8 mouse cellular contexts compared by ENCODE assay signal in the genomic region with DNA sequence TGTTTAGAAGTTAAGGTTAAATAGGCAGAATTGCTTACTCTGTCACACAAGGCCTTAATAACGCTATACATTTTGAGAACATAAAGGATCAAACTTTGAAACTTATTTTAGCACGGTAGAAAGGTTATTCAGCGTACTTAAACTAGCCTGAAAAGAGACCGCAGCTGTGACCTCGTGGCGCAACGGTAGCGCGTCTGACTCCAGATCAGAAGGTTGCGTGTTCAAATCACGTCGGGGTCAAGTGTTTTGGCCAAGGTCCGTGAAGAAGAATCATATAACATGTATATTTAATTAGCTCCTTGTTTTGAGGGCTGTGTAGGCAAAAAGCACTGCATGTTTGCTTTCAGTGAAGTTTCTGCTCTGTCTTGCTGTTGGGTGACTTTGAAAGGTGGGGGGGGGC. TPM values are rescaled to one million over a fixed set of nuclear protein-coding genes. Genes with fewer than 3 reads are reported as not detected.
A peak's percentile ranks its signal among the peaks of the same experiment; 100 is the strongest.
DNase-seq lines count a peak whose midpoint lies in the region; ATAC-seq and TF ChIP-seq lines count a peak whose summit lies in the region.

No protein-coding gene starts in this region.

- H3K4me2 ChIP-seq in kidney, postnatal 0 days (ENCODE audit: low read length), result peak overlapping the region; percentile 39; the same call in 1 of the 2 replicates
- H3K4me2 ChIP-seq in heart, postnatal 0 days (ENCODE audit: low read depth, low read length), result peak overlapping the region; percentile 45; the same call in 1 of the 2 replicates
- H3K4me2 ChIP-seq in liver, embryonic 15.5 days, result peak overlapping the region; percentile 76

- no peak for ATAC-seq in kidney, postnatal 0 days (replicated peaks; ENCODE audit: low FRiP score, low read depth)
- no peak for ATAC-seq in heart, postnatal 0 days (ENCODE audit: insufficient read depth, low read depth)
- peak; percentile 58 for ATAC-seq in liver, embryonic 15.5 days (ENCODE audit: insufficient read depth)
- ATAC-seq in erythroid progenitor cell, adult 5-6 weeks (replicated peaks; ENCODE audit: low FRiP score, poor library complexity, severe bottlenecking), result no peak

- no peak for TF ChIP-seq CTCF in kidney, postnatal 0 days (IDR thresholded peaks at IDR 0.05; ENCODE audit: low read depth)
- TF ChIP-seq CTCF in kidney, adult 2 months (conservative IDR thresholded peaks at IDR 0.05; ENCODE audit: insufficient read depth, insufficient read length, low read depth, low read length), result no peak
- TF ChIP-seq CTCF in heart, postnatal 0 days (IDR thresholded peaks at IDR 0.05; ENCODE audit: low read depth), result no peak

- H3K9me3 ChIP-seq in kidney, postnatal 0 days (replicated peaks; ENCODE audit: low read length), result no peaks in the 10 kb centered on the region
- no peaks in the 10 kb centered on the region for H3K9me3 ChIP-seq in heart, postnatal 0 days (replicated peaks; ENCODE audit: control insufficient read depth, low read length)
- H3K9me3 ChIP-seq in liver, embryonic 15.5 days (replicated peaks), result no peaks in the 10 kb centered on the region

- no peaks in the 10 kb centered on the region for H3K36me3 ChIP-seq in kidney, postnatal 0 days (ENCODE audit: insufficient read depth, low read length)
- no peaks in the 10 kb centered on the region for H3K36me3 ChIP-seq in kidney, adult 2 months (ENCODE audit: control insufficient read depth, insufficient read depth, low read length)
- no peaks in the 10 kb centered on the region for H3K36me3 ChIP-seq in heart, postnatal 0 days (replicated peaks; ENCODE audit: control insufficient read depth, insufficient read depth, low read length)
- H3K36me3 ChIP-seq in liver, embryonic 15.5 days (replicated peaks), result no peaks in the 10 kb centered on the region

- H3K27me3 ChIP-seq in kidney, postnatal 0 days (ENCODE audit: insufficient read depth, low read length), result no peaks in the 10 kb centered on the region
- no peaks in the 10 kb centered on the region for H3K27me3 ChIP-seq in kidney, adult 2 months (replicated peaks; ENCODE audit: control insufficient read depth, insufficient read depth, low read length)
- H3K27me3 ChIP-seq in heart, postnatal 0 days (ENCODE audit: control insufficient read depth, insufficient read depth, low read length), result no peaks in the 10 kb centered on the region
- no peaks in the 10 kb centered on the region for H3K27me3 ChIP-seq in liver, embryonic 15.5 days

- no peak overlapping the region for H3K9ac ChIP-seq in kidney, postnatal 0 days (ENCODE audit: low read depth, low read length)
- no peak overlapping the region for H3K9ac ChIP-seq in heart, postnatal 0 days (replicated peaks; ENCODE audit: low read depth, low read length)
- peak overlapping the region; percentile 64 for H3K9ac ChIP-seq in liver, embryonic 15.5 days

- no peaks in the 10 kb centered on the region for H3K4me1 ChIP-seq in kidney, postnatal 0 days (replicated peaks; ENCODE audit: insufficient read depth, low read length)
- no peaks in the 10 kb centered on the region for H3K4me1 ChIP-seq in kidney, adult 2 months (ENCODE audit: control insufficient read depth, insufficient read depth, low read length)
- H3K4me1 ChIP-seq in heart, postnatal 0 days (ENCODE audit: control insufficient read depth, insufficient read depth), result 0 out of 2 replicates have a peak, but pooled peaks cover 14% of the 10 kb centered on the region
- peaks cover 56% of the 10 kb centered on the region for H3K4me1 ChIP-seq in liver, embryonic 15.5 days (replicated peaks)

- no peak overlapping the region for H3K27ac ChIP-seq in kidney, postnatal 0 days
- no peak overlapping the region for H3K27ac ChIP-seq in kidney, adult 2 months (ENCODE audit: insufficient read depth, low read depth, low read length)
- no peak overlapping the region for H3K27ac ChIP-seq in heart, postnatal 0 days (ENCODE audit: low read depth)
- H3K27ac ChIP-seq in liver, embryonic 15.5 days (replicated peaks), result 0 out of 2 replicates have a peak overlapping the region, but pooled peaks have one; percentile 31

- H3K4me3 ChIP-seq in kidney, postnatal 0 days (replicated peaks; ENCODE audit: low read depth, low read length), result 0 out of 2 replicates have a peak overlapping the region, but pooled peaks have one; percentile 7
- H3K4me3 ChIP-seq in kidney, adult 2 months (ENCODE audit: insufficient read depth, low read depth, low read length), result no peak overlapping the region
- no peak overlapping the region; the same call in 1 of the 2 replicates for H3K4me3 ChIP-seq in heart, postnatal 0 days (ENCODE audit: low read depth, low read length)
- H3K4me3 ChIP-seq in liver, embryonic 15.5 days (replicated peaks), result peak overlapping the region; percentile 55

- TF ChIP-seq POLR2A in kidney, adult 2 months (IDR thresholded peaks at IDR 0.05; ENCODE audit: low read depth, low read length), result no peak

- no peak for DNase-seq in kidney, postnatal 0 days (ENCODE audit: low spot score)
- DNase-seq in kidney, adult 2 months, result no peak
- peak; percentile 74 for DNase-seq in adrenal gland, adult 2 months
- DNase-seq in heart, postnatal 0 days (ENCODE audit: low spot score), result no peak
- DNase-seq in spleen, adult 12 weeks (ENCODE audit: low spot score), result peak; percentile 44
- no peak for DNase-seq in left cerebral cortex, adult 9 months (ENCODE audit: low spot score in 2 of 2)

- WGBS in kidney, postnatal 0 days, result 14% methylated on average over 13 of the region's 13 CpGs
- WGBS in kidney, adult 2 months, result 57% methylated on average over 13 of the region's 13 CpGs
- WGBS in heart, postnatal 0 days, result 22% methylated on average over 13 of the region's 13 CpGs
- WGBS in liver, embryonic 15.5 days (ENCODE audit: insufficient replicate concordance), result under 1% methylated on average over 13 of the region's 13 CpGs

- TF ChIP-seq EP300 in heart, postnatal 0 days (IDR thresholded peaks at IDR 0.05; ENCODE audit: low read depth), result no peak

RNA-seq across cellular contexts. Expression of a gene that starts 17.7 kb away (rescaled TPM):
- polyA plus RNA-seq in kidney, postnatal 0 days (2015; fragmentation: Nextera tagmentation; extraction: Ambion mirVana), result 0.13 and 0.28 TPM in 2 replicates
- not detected in 2 replicates for polyA plus RNA-seq in kidney, adult 2 months (2012; rRNA removed)
- total RNA-seq in adrenal gland, adult 2 months (2021), result not detected
- not detected in 2 replicates for polyA plus RNA-seq in adrenal gland, adult 2 months (2012; rRNA removed)
- not detected in 2 replicates for total RNA-seq in heart, postnatal 0 days (2014; rRNA removed; ENCODE audit: low replicate concordance)
- polyA plus RNA-seq in heart, postnatal 0 days (2015; fragmentation: Nextera tagmentation; extraction: Ambion mirVana), result 0.04 and 0.15 TPM in 2 replicates
- polyA plus RNA-seq in liver, embryonic 15.5 days (2015; fragmentation: Nextera tagmentation; extraction: Ambion mirVana), result not detected in 2 replicates
- total RNA-seq in erythroid progenitor cell, adult 5-6 weeks (2015; ENCODE audit: low replicate concordance), result not detected in 2 replicates
- not detected in 2 replicates for total RNA-seq in erythroid progenitor cell, adult 5-6 weeks (2017; ENCODE audit: low replicate concordance)

RNA-seq across cellular contexts. Expression of a gene that starts 24.5 kb away (rescaled TPM):
- 7.6 and 8.3 TPM in 2 replicates for polyA plus RNA-seq in kidney, postnatal 0 days (2015; fragmentation: Nextera tagmentation; extraction: Ambion mirVana)
- 44.7 and 57.5 TPM in 2 replicates for polyA plus RNA-seq in kidney, adult 2 months (2012; rRNA removed)
- total RNA-seq in adrenal gland, adult 2 months (2021), result 100 to 1,000 TPM; 338 to 400 TPM
- 20.2 and 33.8 TPM in 2 replicates for polyA plus RNA-seq in adrenal gland, adult 2 months (2012; rRNA removed)
- total RNA-seq in heart, postnatal 0 days (2014; rRNA removed; ENCODE audit: low replicate concordance), result 3,824 and 4,565 TPM in 2 replicates
- polyA plus RNA-seq in heart, postnatal 0 days (2015; fragmentation: Nextera tagmentation; extraction: Ambion mirVana), result 30.4 and 37.5 TPM in 2 replicates
- 4.6 and 7.0 TPM in 2 replicates for polyA plus RNA-seq in liver, embryonic 15.5 days (2015; fragmentation: Nextera tagmentation; extraction: Ambion mirVana)
- 323 and 492 TPM in 2 replicates for total RNA-seq in erythroid progenitor cell, adult 5-6 weeks (2015; ENCODE audit: low replicate concordance)
- total RNA-seq in erythroid progenitor cell, adult 5-6 weeks (2017; ENCODE audit: low replicate concordance), result 3,110 and 3,215 TPM in 2 replicates

RNA-seq across cellular contexts. Expression of a gene that starts 27.4 kb away (rescaled TPM):
- 3.3 and 4.9 TPM in 2 replicates for polyA plus RNA-seq in kidney, postnatal 0 days (2015; fragmentation: Nextera tagmentation; extraction: Ambion mirVana)
- 4.3 and 8.0 TPM in 2 replicates for polyA plus RNA-seq in kidney, adult 2 months (2012; rRNA removed)
- total RNA-seq in adrenal gland, adult 2 months (2021), result 10 to 100 TPM; 17.9 to 20.0 TPM
- polyA plus RNA-seq in adrenal gland, adult 2 months (2012; rRNA removed), result 24.9 and 66.0 TPM in 2 replicates
- total RNA-seq in heart, postnatal 0 days (2014; rRNA removed; ENCODE audit: low replicate concordance), result 369 and 922 TPM in 2 replicates
- polyA plus RNA-seq in heart, postnatal 0 days (2015; fragmentation: Nextera tagmentation; extraction: Ambion mirVana), result 1.3 and 2.6 TPM in 2 replicates
- polyA plus RNA-seq in liver, embryonic 15.5 days (2015; fragmentation: Nextera tagmentation; extraction: Ambion mirVana), result 8.3 and 9.7 TPM in 2 replicates
- 180 and 320 TPM in 2 replicates for total RNA-seq in erythroid progenitor cell, adult 5-6 weeks (2015; ENCODE audit: low replicate concordance)
- 7,936 and 7,993 TPM in 2 replicates for total RNA-seq in erythroid progenitor cell, adult 5-6 weeks (2017; ENCODE audit: low replicate concordance)

RNA-seq across cellular contexts. Expression of a gene that starts 28.9 kb away (rescaled TPM):
- polyA plus RNA-seq in kidney, postnatal 0 days (2015; fragmentation: Nextera tagmentation; extraction: Ambion mirVana), result 3.9 and 4.0 TPM in 2 replicates
- polyA plus RNA-seq in kidney, adult 2 months (2012; rRNA removed), result 0.25 and 0.58 TPM in 2 replicates
- 1 to 10 TPM; 2.2 to 7.1 TPM for total RNA-seq in adrenal gland, adult 2 months (2021)
- 3.2 and 3.5 TPM in 2 replicates for polyA plus RNA-seq in adrenal gland, adult 2 months (2012; rRNA removed)
- 709 and 989 TPM in 2 replicates for total RNA-seq in heart, postnatal 0 days (2014; rRNA removed; ENCODE audit: low replicate concordance)
- polyA plus RNA-seq in heart, postnatal 0 days (2015; fragmentation: Nextera tagmentation; extraction: Ambion mirVana), result 2.4 and 2.5 TPM in 2 replicates
- 9.4 and 11.7 TPM in 2 replicates for polyA plus RNA-seq in liver, embryonic 15.5 days (2015; fragmentation: Nextera tagmentation; extraction: Ambion mirVana)
- 573 TPM in 2 replicates for total RNA-seq in erythroid progenitor cell, adult 5-6 weeks (2015; ENCODE audit: low replicate concordance)
- 250 and 889 TPM in 2 replicates for total RNA-seq in erythroid progenitor cell, adult 5-6 weeks (2017; ENCODE audit: low replicate concordance)

RNA-seq across cellular contexts. Expression of a gene that starts 36.8 kb away (rescaled TPM):
- 0.37 and 0.43 TPM in 2 replicates for polyA plus RNA-seq in kidney, postnatal 0 days (2015; fragmentation: Nextera tagmentation; extraction: Ambion mirVana)
- 0.27 and 0.36 TPM in 2 replicates for polyA plus RNA-seq in kidney, adult 2 months (2012; rRNA removed)
- 1 to 10 TPM; 3.0 to 3.2 TPM for total RNA-seq in adrenal gland, adult 2 months (2021)
- 1.2 and 1.5 TPM in 2 replicates for polyA plus RNA-seq in adrenal gland, adult 2 months (2012; rRNA removed)
- total RNA-seq in heart, postnatal 0 days (2014; rRNA removed; ENCODE audit: low replicate concordance), result 82.5 and 133 TPM in 2 replicates
- 0.25 and 0.31 TPM in 2 replicates for polyA plus RNA-seq in heart, postnatal 0 days (2015; fragmentation: Nextera tagmentation; extraction: Ambion mirVana)
- 1.5 and 1.6 TPM in 2 replicates for polyA plus RNA-seq in liver, embryonic 15.5 days (2015; fragmentation: Nextera tagmentation; extraction: Ambion mirVana)
- 90.1 and 113 TPM in 2 replicates for total RNA-seq in erythroid progenitor cell, adult 5-6 weeks (2015; ENCODE audit: low replicate concordance)
- total RNA-seq in erythroid progenitor cell, adult 5-6 weeks (2017; ENCODE audit: low replicate concordance), result 325 and 367 TPM in 2 replicates

Comparison
In these comparisons a context has a peak if more than half of its experiments do, and no peak if none do; other contexts are left out.
1. H3K4me3 ChIP-seq: peak in kidney, postnatal 0 days (single experiment) and liver, embryonic 15.5 days (single experiment); none in kidney, adult 2 months (single experiment) and heart, postnatal 0 days (single experiment).
2. DNase-seq: peak in adrenal gland, adult 2 months (single experiment) and spleen, adult 12 weeks (single experiment); none in kidney, postnatal 0 days (single experiment), kidney, adult 2 months (single experiment), heart, postnatal 0 days (single experiment) and left cerebral cortex, adult 9 months (0 of 2).
3. Peak in every context shown above with its lines, with median percentiles within 50 percentile points of each other: H3K4me2 ChIP-seq.